Mouse (Mus musculus) bone marrow macrophage, adult 2 months (primary cell): ENCODE results near the gene Rabggta.

Experiments
- CTCF ChIP-seq: IDR thresholded peaks from 2 replicates; pipeline ENCODE4 v1.5.1; 2012; ENCODE audit warnings: low read depth, mild to moderate bottlenecking, low read length, moderate library complexity
- POLR2A ChIP-seq: IDR thresholded peaks from 2 replicates; pipeline ENCODE4 v1.6.1; 2012; ENCODE audit warnings: mild to moderate bottlenecking, low read depth, low read length, borderline replicate concordance

- no peak for TF ChIP-seq POLR2A
- no peak for TF ChIP-seq CTCF
Observed at GRCm38 (mm10) chr14:55682118-55682493, 40.0 kb downstream of the Rabggta start.
